Mouse (Mus musculus) R1 (cell line): ENCODE measurements at regions not wholly inside any gene's neighbourhood (a gene's known extent, or its start where the extent isn't known, plus 50 kb on each side); places are given as distances from the start of the nearest gene placed in this dataset.
A peak's percentile ranks its signal among the peaks of the same experiment; 100 is the strongest.

Experiments
- DNase-seq: peaks from one replicate; pipeline ENCODE4 v3.0.0-alpha.2; 2018; ENCODE audit warnings: low read depth, low spot score

- no peak for DNase-seq
Observed at GRCm38 (mm10) chr14:100353508-100353907, 69.0 kb upstream of the Klf12 start.

GRCm38 (mm10) chr14:100352961-100353452 lies 68.5 kb upstream of the Klf12 start:
- DNase-seq = peak; percentile 34

GRCm38 (mm10) chr14:100351004-100351403 lies 66.5 kb upstream of the Klf12 start:
- peak; percentile 83 for DNase-seq

GRCm38 (mm10) chr14:100350021-100350790 lies 65.7 kb upstream of the Klf12 start:
- peak; percentile 87 for DNase-seq

GRCm38 (mm10) chr14:100348336-100349164 lies 64.1 kb upstream of the Klf12 start:
- no peak for DNase-seq

GRCm38 (mm10) chr14:100336926-100337325 lies 52.4 kb upstream of the Klf12 start:
- DNase-seq = no peak
